Mouse (Mus musculus) lung, postnatal 0 days (tissue): Measurements from ENCODE around the gene Tyro3. TPM values are rescaled to one million over a fixed set of nuclear protein-coding genes. Genes with fewer than 3 reads are reported as not detected.

Source experiments
- ATAC-seq: fragments of 200-750 bp; cut with Nextera tagmentation; 2 replicates; pipeline ENCODE4 v1.8.0; 2017; ENCODE audit warnings: moderate library complexity
- DNase-seq: peaks from one replicate; pipeline ENCODE4 v3.0.0-alpha.2; 2016; ENCODE audit warnings: low spot score
- H3K27ac ChIP-seq: fragments of 300-500 bp; sonication (generic); 2 replicates; pipeline ENCODE4 v1.5.1; 2014; ENCODE audit warnings: antibody characterized with exemption, mild to moderate bottlenecking, low read length, mixed read lengths
- H3K27me3 ChIP-seq: fragments of 300-500 bp; sonication (generic); replicated peaks from 2 replicates; pipeline ENCODE4 v1.6.1; 2014; ENCODE audit warnings: low read length, mixed read lengths; ENCODE audit not compliant: insufficient read depth
- H3K36me3 ChIP-seq: fragments of 300-500 bp; sonication (generic); 2 replicates; pipeline ENCODE4 v1.6.1; 2014; ENCODE audit warnings: low read length, mixed read lengths; ENCODE audit not compliant: insufficient read depth
- H3K4me1 ChIP-seq: fragments of 300-500 bp; sonication (generic); 2 replicates; pipeline ENCODE4 v1.6.1; 2014; ENCODE audit warnings: antibody characterized with exemption, low read depth, low read length, mixed read lengths; ENCODE audit not compliant: insufficient read depth
- H3K4me2 ChIP-seq: fragments of 300-500 bp; sonication (generic); replicated peaks from 2 replicates; pipeline ENCODE4 v1.6.1; 2014; ENCODE audit warnings: low read depth, mild to moderate bottlenecking, low read length, moderate library complexity, mixed read lengths
- H3K4me3 ChIP-seq: fragments of 300-500 bp; sonication (generic); 2 replicates; pipeline ENCODE4 v1.5.1; 2014; ENCODE audit warnings: low read depth, low read length
- H3K9ac ChIP-seq: fragments of 300-500 bp; sonication (generic); replicated peaks from 2 replicates; pipeline ENCODE4 v1.6.1; 2014; ENCODE audit warnings: low read depth, mild to moderate bottlenecking
- H3K9me3 ChIP-seq: fragments of 300-500 bp; sonication (generic); 2 replicates; pipeline ENCODE4 v1.6.1; 2016; ENCODE audit warnings: low read length, mixed read lengths
- CTCF ChIP-seq: IDR thresholded peaks from 2 replicates; pipeline ENCODE4 v1.5.1; 2016; ENCODE audit warnings: antibody characterized with exemption, mild to moderate bottlenecking
- EP300 ChIP-seq: IDR thresholded peaks from 2 replicates; pipeline ENCODE4 v1.6.1; 2016; ENCODE audit warnings: antibody characterized with exemption, mild to moderate bottlenecking, control low read depth
- WGBS: fragments of 180-500 bp; shearing (Covaris S2); extraction: QIAGEN DNeasy Blood & Tissue Kit; methylation state at CpG from one replicate; pipeline ENCODE4 v1.1.7; 2014; 5-methylcytosine and 5-hydroxymethylcytosine counted together
- polyA plus RNA-seq: library from polyadenylated mRNA; unstranded; fragments of >200 nt; fragmentation: Nextera tagmentation; extraction: Ambion mirVana; gene quantifications from 2 replicates; pipeline ENCODE4 v1.2.1, GENCODE M21; 2015

Tyro3 gene
- polyA plus RNA-seq, 1 experiment from 2014 or later = 7.3 TPM

DNA sequence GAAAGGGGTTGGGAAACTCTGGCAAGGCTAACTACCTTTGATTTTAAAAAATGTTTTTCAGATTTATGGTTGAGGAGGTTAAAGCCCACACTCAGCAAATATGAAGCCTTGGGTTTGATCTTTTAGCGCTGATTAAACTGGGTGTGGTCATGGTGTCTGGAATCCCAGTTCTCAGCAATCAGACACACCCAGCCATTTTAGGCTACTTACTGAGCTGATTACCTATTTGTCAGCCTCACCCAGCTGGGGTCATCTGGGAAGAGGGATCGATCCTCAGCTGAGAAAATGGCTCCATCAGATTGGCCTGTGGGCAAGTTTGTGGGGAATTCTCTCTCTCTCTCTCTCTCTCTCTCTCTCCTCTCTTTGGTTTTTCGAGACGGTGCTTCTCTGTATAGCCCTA, 36.7 kb downstream of the Tyro3 start:
- ATAC-seq = no peak
- Histone ChIP-seq H3K27ac (no peak overlapping the region), H3K4me2 (no peak overlapping the region), H3K9ac (no peak overlapping the region), H3K4me3 (no peak overlapping the region), H3K27me3 (no peaks in the 10 kb centered on the region), H3K4me1 (no peaks in the 10 kb centered on the region), H3K36me3 (no peaks in the 10 kb centered on the region), H3K9me3 (no peaks in the 10 kb centered on the region)
- no peak for DNase-seq
- no peak for TF ChIP-seq EP300
- TF ChIP-seq CTCF = no peak
- WGBS = 88% methylated on average over 4 of the region's 4 CpGs

DNA sequence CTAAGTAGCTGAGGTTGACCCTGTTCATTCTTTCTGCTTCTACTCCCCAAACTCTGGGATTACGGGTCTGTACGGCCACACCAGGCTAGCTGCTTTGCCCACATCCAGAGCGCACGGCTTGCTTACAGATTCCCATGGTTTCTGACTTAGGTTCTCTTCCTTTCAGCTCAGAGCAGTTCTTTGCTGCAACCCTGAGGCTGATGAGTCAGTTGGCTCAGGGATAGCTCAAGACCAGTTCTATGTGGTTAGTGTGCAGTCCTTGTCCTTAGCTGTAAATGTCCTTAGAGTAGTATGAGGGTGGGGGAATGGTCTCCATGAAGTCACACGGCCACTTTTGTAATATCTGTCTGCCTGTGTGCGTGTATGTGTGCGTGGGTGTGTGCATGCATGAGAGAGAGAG, 40.1 kb downstream of the Tyro3 start:
- ATAC-seq = no peak
- Histone ChIP-seq H3K27me3 (no peaks in the 10 kb centered on the region), H3K9ac (no peak overlapping the region), H3K9me3 (no peaks in the 10 kb centered on the region), H3K4me1 (no peaks in the 10 kb centered on the region), H3K27ac (no peak overlapping the region), H3K4me2 (no peak overlapping the region), H3K4me3 (no peak overlapping the region), H3K36me3 (no peaks in the 10 kb centered on the region)
- no peak for TF ChIP-seq EP300
- TF ChIP-seq CTCF = no peak
- 91% methylated on average over 7 of the region's 7 CpGs for WGBS
- DNase-seq = no peak

DNA sequence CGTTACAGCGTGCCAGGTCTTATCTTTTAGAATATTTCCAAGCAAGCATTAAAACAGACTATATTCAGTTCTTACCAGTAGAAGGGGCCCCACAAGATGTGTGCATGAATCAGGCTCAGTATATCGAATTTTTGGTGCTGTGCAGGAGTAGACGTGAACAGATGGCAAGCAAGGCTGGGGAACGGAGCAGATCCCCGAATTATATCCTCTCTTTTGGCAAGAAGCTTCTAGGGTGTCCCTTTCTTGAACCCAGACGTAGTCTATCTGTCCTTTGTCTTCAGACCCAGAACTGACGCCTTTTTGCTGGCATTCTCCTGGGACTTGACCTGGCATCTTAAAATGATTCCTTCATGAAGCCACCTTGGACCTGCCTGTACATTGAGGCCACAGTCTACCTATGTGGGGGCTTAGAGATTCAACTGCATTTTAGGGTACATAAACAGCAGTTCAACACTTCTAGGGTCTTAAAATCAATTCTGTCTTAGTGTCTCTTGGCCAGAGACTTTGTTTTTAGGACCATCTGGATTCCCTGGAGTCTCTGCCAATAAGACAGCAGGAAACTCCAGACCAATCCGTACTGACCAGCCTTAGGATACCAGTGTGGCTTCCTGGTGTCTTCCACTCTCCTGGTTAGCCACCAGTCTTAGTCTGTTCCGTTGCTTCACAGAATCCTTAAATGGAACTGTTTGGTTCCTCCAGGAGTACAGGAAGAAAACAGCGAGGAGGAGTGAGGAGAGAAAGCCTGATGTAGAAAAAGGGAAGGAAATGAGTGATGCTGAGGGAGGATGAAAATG, 41.0 kb downstream of the Tyro3 start:
- WGBS = 75% methylated on average over 11 of the region's 11 CpGs
- TF ChIP-seq EP300 (no peak), CTCF (no peak)
- ATAC-seq = no peak
- no peak overlapping the region for H3K27ac ChIP-seq
- H3K27me3 ChIP-seq = no peaks in the 10 kb centered on the region
- no peaks in the 10 kb centered on the region for H3K9me3 ChIP-seq
- no peak overlapping the region for H3K4me3 ChIP-seq
- H3K4me1 ChIP-seq = no peaks in the 10 kb centered on the region
- no peak overlapping the region for H3K4me2 ChIP-seq
- H3K9ac ChIP-seq = no peak overlapping the region
- DNase-seq = no peak
- no peaks in the 10 kb centered on the region for H3K36me3 ChIP-seq

DNA sequence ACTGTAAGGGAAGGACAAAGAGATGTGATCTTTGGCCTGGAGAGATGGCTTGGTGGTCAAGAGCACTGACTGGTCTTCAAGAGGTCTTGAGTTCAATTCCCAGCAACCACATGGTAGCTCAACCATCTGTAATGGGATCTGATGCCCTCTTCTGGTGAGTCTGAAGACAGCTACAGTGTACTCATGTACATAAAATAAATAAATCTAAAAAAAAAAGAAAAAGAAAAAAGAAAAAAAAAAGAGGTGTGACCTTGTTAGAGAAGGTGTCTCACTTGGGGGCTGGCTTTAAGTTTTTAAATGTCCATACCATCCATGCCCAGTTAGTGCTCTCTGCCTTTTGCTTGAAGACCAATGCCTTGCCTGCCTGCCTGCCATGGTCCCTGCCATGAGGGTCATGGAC, 42.5 kb downstream of the Tyro3 start:
- no peak overlapping the region for H3K4me3 ChIP-seq
- TF ChIP-seq CTCF = no peak
- TF ChIP-seq EP300 = no peak

DNA sequence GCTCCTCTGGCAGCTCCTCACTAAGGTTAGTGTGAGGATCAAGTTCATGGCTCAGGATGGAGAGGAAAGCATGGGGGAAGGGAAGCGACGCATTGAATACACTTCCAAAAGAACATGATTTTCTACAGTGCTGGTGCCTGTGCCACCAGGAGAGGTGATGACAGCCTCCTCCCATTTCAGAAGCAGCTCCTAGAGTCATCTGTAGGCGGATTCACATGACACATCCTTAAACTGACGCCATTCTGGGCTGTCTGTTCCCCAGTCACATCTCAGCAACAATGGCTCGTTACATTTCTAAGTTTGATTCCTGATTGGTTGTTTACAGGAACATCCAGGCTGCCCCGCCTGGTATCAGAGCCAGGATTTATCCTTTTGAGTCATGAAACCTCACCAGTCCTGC, 44.5 kb downstream of the Tyro3 start:
- ATAC-seq = no peak
- Histone ChIP-seq H3K36me3 (no peaks in the 10 kb centered on the region), H3K9ac (no peak overlapping the region), H3K4me2 (no peak overlapping the region), H3K9me3 (no peaks in the 10 kb centered on the region), H3K27ac (no peak overlapping the region), H3K27me3 (no peaks in the 10 kb centered on the region), H3K4me3 (no peak overlapping the region), H3K4me1 (no peaks in the 10 kb centered on the region)
- TF ChIP-seq EP300 (no peak), CTCF (no peak)
- no peak for DNase-seq
- WGBS = 44% methylated on average over 6 of the region's 6 CpGs

More for the DNA sequence above, 42.5 kb downstream of the Tyro3 start:
- Histone ChIP-seq H3K9ac (no peak overlapping the region), H3K27ac (no peak overlapping the region), H3K27me3 (no peaks in the 10 kb centered on the region), H3K9me3 (no peaks in the 10 kb centered on the region), H3K4me2 (no peak overlapping the region), H3K4me1 (no peaks in the 10 kb centered on the region), H3K36me3 (no peaks in the 10 kb centered on the region)
- ATAC-seq (no peak), DNase-seq (no peak)

DNA sequence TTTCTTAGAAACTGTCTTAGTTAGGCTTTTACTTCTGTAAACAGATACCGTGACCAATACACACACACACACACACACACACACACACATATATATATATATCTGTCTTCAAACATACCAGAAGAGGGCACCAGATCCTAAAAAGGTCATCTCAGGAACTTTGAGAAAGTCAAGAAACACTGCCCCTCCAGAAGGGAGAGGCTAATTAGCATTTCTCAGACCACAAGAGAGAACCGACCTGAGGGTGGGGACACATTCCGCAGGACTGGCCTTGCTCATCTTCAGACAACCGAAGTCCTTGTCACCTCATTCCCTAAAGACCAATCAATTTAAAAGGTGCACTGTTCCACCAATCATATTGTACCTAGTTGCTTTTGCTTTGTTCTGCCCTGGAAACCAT, 46.0 kb downstream of the Tyro3 start:
- no peak overlapping the region for H3K4me2 ChIP-seq
- no peak overlapping the region for H3K27ac ChIP-seq
- H3K27me3 ChIP-seq = no peaks in the 10 kb centered on the region
- no peak overlapping the region for H3K4me3 ChIP-seq
- no peak for TF ChIP-seq EP300
- no peak for TF ChIP-seq CTCF
- no peaks in the 10 kb centered on the region for H3K9me3 ChIP-seq
- no peak overlapping the region for H3K9ac ChIP-seq
- 92% methylated on average over 4 of the region's 4 CpGs for WGBS
- no peak for DNase-seq
- ATAC-seq = no peak
- H3K4me1 ChIP-seq = no peaks in the 10 kb centered on the region
- no peaks in the 10 kb centered on the region for H3K36me3 ChIP-seq
